Mouse (Mus musculus) 3T3-L1 (cell line): ENCODE data around the gene Tsnaxip1.

Source experiments
- DNase-seq: peaks from one replicate; pipeline ENCODE4 v3.0.0-alpha.2; 2015; ENCODE audit warnings: low read depth, low spot score

The Tsnaxip1 gene

DNA sequence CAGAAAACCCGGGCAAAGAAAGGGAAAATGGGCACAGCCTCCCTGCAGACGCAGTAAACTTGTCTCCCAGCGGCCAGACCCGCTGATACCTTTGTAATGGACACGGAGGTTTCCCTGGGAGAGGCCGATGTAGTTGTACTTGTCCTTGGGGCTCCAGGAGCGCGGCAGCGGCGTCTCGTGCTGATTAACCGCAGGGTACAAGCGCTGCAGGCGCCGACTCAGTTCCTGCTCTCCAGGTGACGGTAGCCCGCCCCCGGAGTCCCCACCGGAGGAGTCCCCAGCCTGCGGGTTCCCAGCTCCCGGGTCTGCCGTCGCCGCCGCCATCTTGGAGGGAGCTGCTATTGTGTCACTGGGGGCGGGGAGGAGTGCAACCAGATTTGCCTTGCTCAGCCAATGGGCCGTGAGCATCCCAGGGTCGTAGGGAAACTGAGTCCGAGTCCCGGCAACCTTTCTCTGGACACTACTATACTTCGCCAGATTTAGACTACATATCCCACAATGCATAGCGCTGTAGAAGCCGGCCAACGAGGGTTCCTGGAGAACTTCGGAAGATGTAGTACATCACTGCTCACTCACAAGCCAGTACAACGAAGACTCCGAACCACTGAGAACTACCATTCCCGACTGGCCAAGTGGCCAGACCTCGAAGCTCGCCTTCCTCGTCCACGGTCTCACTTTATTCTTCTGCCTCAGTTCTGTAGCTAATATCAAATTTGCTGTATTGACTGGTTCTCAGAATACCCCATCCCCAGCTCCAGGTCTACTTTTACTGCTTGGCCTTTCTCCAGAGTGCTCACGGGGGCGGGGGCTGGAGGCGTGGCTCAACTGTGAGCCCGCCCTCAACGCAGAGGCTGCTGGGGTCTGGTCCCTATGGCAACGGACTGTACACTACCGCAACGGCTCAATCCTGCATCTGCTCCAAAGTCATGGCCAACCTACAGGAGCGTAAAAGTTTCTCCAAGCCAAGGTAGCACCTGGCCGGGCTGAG lies at the start of gene Tsnaxip1, which contains the start of gene Ranbp10:
Gene Tsnaxip1 (plus strand): TSS at position 871 of the 988 bp plus-strand sequence.
Gene Ranbp10 (minus strand): TSS at position 490 of the 988 bp plus-strand sequence.
- DNase-seq = peak; percentile 100

GRCm38 (mm10) chr8:105777833-105778232 lies 49.7 kb upstream of the Tsnaxip1 start:
- DNase-seq = no peak

- no peak for DNase-seq
Measured at GRCm38 (mm10) chr8:105780298-105780697, 47.2 kb upstream of the Tsnaxip1 start.

DNA sequence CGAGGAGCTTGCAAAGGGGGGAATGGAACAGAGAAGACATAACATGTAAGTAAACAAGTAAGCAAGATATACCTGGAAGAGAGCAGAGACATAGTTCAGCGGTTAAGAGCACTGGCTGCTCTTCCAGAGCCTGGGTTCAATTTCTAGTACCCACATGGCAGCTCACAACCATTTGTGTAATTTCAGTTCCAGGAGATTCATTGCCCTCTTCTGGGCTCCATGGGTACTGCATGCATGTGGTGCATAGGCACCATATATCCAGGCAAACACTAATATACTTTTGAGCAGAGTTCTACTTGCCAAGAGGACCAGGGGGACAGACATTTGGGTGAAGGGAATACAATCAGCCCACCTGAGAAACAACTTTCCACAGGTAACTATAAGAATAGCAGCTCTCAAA lies 39.3 kb upstream of the Tsnaxip1 start:
- peak; percentile 77 for DNase-seq

DNA sequence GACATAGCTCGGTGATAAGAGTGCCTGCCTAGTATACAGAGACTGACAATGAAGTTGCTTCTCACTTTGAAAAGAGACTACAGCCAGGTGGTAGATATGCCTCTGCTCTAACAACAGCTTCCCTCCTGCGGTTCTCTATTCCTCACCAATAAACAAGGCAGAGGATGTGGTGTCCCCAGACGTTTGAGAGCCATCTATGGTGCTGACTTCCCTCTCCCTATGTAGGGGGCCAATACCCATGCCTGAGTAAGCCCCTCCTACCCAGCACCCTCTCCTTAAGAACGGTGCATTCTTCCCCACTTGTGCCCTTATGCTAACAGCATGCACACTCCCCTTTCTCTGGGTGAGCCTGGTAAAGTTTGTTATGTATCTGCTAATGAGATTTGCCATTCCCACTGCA lies 38.6 kb upstream of the Tsnaxip1 start:
- DNase-seq = no peak

DNA sequence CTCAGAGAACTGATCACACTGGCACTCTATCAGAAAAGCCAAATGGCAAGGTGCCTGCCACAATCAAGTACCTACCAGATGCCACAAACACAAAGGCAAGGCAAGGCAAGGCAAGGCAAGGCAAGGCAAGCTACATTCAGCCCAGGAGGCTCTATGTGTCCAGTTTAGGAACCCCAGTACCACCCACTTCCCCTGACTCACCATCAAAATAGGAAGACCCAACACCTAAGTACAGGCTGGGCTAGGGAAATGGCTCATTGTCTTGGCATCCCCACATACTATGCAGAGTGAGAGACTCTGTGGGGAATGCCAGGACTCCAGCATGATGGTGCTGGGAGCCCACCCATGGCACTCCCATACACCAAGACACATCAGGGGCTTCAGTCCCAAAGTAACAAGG lies 37.9 kb upstream of the Tsnaxip1 start:
- peak; percentile 56 for DNase-seq

DNA sequence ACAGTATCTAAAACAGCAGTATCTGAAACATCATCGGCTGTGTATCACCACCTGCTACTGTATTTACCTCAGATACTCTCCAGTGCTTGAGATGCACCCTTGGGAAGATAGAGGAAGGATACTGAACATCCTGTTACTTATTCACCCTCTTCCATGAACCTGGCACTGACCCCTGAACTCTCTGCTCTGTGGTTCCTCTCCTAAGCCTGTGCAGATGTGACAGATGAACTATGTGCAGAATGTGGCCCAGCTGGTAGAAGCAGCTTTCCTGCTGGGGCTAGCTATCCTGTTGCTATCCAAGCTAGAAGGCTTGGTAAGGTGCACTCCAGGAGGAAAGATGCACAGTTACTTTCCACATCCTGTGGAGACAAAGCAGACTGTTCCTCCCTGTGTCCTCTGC lies 34.2 kb upstream of the Tsnaxip1 start:
- no peak for DNase-seq

GRCm38 (mm10) chr8:105794009-105794598 lies 33.4 kb upstream of the Tsnaxip1 start:
- DNase-seq = no peak

DNA sequence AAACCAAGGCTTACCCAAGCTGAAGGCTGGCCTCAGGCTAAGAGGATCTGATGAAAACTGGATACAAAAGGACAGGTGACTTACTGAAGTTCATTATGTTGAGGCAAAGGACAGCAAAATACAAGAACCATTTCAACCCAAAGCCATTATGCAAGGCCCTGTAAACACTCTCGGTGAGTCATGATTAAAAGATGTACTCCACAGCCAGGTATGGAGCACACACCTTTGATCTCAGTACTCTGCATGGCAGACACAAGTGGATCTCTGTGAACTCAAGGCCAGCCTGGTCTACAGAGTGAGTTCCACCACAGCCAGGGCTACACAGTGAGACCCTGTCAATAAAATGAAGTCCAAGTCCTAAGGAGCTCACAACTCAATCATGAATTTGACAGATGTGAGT lies 31.7 kb upstream of the Tsnaxip1 start:
- no peak for DNase-seq

DNA sequence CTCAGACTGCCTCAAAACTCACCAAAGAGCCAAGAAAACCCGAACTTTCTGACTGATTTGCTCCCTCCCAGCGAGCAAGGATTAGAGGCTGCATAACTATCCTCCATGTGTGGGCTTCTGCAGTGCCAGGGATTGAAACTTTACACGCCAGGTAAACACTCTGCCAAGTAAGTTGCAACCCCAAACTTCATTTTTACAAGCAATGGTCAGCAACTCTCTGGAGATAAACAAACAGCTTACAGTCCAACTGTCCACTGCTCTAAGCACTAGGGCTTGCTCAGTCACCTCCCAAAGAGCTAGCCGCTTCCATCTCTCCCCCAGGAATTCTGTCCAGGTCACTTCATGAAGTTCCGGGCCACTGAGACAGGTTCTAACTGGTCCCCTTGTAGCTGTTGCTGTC lies 29.1 kb upstream of the Tsnaxip1 start:
- no peak for DNase-seq

DNA sequence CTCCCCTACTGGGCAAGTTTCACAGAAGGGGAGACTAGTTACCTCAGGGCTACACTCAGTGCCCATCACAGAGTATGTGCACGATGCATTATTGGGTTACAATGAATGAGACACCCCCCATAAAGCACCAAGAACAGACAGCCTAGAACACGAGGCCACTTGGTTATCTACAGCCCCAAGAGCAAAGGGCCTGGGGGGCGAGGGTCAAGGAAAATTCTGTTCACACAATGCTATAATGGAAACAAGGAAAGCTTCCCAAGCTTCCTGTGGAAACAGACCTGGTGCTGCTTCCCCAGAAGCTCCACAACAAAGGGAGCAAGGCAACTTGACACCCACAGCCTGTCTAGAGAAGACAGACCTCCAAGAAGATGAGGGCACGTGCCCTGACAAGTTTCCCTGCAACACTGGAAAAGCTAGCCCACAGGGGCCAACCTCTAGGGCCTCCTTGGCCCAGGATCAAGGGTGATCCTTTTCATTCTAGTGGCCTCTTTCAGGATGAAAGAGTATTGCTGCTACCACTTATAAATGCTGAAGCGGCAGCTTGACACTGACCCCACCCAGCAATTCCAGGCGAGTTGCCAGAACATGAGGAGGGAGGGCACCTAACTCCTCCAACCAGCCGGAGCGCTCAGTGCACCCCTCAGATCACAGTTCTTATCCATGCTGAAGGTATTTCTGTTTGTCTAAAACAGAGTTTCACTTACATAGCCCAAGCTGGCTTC lies 28.3 kb upstream of the Tsnaxip1 start:
- DNase-seq = peak; percentile 53

- DNase-seq = no peak
Measured at GRCm38 (mm10) chr8:105801153-105801904, 26.2 kb upstream of the Tsnaxip1 start.

DNA sequence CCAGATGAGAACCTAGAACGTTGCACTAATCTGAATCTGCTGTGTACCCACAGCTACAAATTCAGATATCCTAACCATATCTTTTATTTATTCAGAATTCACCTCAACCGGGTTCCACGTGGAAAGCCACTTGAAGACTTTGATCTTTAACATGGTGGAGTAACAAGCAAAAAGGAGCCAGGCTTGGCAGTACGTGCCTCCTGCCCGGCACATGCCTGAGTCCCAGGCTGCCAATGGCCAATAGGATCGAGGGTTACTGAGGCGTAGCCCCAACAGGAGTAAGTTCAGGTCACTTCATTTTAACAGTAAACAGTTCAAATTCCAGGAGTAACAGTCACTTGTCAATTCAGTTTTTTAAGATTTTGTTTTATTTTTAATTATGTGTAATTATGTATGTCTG lies 22.7 kb upstream of the Tsnaxip1 start:
- DNase-seq = no peak

- no peak for DNase-seq
Measured at GRCm38 (mm10) chr8:105805346-105805745, 22.2 kb upstream of the Tsnaxip1 start.

- no peak for DNase-seq
Measured at GRCm38 (mm10) chr8:105805964-105806363, 21.6 kb upstream of the Tsnaxip1 start.

DNA sequence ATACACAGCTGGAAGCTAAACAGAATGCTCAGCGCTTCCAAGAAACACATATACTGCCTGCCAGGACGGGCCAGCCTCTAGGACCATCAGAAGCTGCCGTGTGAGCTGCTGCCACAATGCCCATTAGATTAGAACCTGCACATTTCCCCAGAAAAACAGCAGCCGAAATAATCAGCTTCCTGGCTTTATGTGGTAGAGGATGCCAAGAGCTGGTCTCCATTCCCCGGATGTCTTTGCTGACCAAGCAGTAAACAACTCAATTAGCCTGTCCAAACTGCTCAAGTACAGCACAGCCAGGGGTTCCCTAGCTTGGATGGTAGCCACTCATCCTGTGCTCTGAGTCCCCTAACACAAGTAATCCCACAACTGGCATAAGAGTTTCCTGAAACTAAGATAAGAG lies 19.8 kb upstream of the Tsnaxip1 start:
- no peak for DNase-seq

DNA sequence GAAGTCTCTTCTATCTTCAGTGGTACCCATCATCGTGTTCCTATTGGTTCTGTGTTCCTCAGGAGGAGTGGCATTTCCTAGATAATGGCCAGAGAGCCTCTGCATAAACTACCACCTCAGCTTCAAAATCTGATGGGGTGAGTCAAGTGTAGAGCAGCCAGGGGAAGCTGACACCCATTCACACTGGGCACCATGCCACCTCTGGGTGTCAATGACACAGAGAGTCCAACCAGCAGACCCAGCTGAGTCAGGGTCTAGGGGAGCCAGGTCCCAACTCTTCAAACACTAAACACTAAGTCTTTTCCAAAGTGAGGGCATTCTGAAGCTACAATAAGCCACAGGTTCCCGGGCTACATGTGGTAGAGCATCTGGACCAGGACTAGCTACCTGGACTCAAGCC lies 19.1 kb upstream of the Tsnaxip1 start:
- peak; percentile 64 for DNase-seq

DNA sequence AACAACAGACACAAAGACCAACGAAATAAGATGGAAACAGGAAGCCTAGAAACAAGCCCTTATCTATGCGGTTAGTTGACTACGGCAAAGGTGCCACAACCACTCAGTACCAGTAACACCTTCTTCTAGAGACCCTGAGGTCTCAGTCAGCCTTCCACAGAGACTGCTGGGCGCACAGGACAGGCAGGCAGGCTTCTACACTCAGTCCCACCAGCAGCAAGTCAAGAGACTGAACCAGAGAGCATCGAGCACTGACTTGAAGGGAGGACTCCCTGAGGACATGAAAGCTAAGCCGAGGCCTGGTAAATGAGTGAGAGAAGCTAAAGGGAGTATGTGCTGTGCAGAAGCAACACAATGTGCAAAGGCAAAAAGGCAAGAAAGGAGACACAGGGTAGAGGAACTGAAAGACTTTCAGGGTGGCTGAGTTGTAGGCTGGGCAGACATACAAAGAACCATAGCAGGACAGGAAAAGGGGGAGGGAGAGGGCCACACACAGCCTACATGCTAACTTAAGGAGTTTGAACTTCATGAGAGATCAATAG lies 17.2 kb upstream of the Tsnaxip1 start:
- no peak for DNase-seq

DNA sequence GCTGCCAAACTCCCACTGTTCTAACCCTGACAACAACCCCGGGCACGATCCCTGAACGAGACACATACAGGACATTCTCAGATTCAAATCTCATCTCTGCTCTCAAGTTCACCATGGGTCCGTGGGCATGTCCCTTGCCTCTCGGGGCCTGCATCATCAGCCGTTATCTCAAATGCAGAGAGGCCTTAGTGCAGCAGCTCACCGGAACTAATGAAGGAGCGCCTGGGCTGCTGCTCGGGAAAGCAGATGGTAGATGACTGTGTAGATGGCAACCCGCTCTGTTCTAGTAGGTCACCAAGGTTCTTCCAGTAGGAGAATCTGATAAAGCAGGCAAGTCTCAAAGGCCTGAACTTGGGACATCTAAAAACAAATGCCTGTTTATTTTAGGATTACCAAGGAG lies 16.5 kb upstream of the Tsnaxip1 start:
- DNase-seq = no peak

DNA sequence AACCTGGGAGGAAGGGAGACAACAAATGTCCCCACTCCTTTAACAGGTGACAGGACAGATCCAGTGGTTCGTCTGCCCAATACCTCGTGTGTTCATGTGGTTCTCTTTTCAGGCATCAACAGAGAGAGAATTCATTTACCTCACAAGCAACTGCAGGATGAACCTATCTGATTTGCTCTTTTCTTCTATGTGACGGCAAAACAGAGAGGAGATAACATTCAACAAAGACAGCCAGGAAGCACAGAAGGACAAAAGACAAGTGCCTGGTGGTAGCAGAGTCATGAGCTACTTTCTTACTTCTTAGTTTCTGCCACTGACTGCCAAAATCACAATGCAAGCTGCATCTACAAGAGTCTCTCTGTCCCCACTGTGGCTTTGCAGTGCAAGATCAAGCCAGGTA lies 16.0 kb upstream of the Tsnaxip1 start:
- DNase-seq = no peak

DNA sequence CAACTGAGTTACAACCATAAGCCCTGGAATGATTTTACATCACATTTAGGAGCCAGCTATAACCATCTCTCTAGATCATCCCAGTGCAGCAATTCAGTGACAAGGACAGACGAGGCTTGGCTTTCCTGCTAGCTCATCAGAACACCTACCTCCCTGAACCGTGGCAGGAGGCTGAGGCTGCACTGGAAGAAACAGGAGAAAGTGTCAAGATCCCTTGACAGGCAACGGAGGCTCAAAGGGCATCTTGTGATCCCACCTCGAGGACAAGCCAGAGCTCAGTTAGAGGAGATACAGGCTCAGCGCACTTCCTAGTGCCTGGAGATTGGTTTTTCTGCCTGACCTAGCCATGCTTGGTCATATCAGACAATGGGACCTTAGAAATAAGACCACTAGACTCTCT lies 15.0 kb upstream of the Tsnaxip1 start:
- no peak for DNase-seq
